Mouse (Mus musculus) left cerebral cortex, adult 18-20 months (tissue): ENCODE data around the gene Gm8765. TPM values are rescaled to one million over a fixed set of nuclear protein-coding genes. Genes with fewer than 3 reads are reported as not detected.
"Not testable (repeated sequence)": the region's sequence is repeated elsewhere in the genome, so short reads cannot be mapped to it uniquely, and the experiment has no call there.

Experiments used
- DNase-seq, 2 experiments: peaks; one replicate each; pipeline ENCODE4 v3.0.0; 2021 to 2022; ENCODE audit warnings: low spot score in 2 of 2, mixed read lengths in 1 of 2
- long read RNA-seq, 2 experiments: library from polyadenylated mRNA; stranded (forward); transcript quantifications; one replicate each; pipeline ENCODE4 v2.0.0; 2021
- microRNA-seq, 2 experiments: library from miRNA; unstranded; fragments of <30 nt; microRNA quantifications; one replicate each; pipeline ENCODE4 v1.2.0; 2021
- total RNA-seq, 2 experiments: library from RNA; stranded (reverse); gene quantifications; 2 replicates each; pipeline ENCODE4 v1.2.3; 2021

Gene Gm8765
- total RNA-seq: not detected
- long read RNA-seq, experiment 1: 0 reads
- long read RNA-seq, experiment 2: 0 reads

DNA sequence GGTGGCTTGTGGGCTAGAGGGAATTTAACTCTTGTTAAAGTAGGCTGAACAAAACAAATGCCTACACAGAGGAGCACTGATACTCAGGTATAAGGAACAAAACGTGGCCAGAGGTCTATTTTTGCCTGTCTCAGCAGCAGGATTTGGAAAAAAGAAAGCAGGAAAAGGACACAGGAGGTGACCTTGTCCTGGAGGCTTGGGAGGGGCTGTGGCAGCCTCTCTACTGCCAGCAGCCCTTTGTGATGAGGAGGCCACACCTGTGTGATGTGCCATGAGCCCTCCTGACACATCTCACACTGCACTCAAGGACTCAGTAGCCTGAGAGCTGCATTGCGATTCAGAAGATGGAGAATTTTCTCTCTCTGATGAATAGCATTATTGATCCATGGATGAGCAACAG is at the start of gene Gm8765:
Gm8765 (plus strand) TSS at position 301 of the 400 bp plus-strand sequence.
- not testable (repeated sequence) for DNase-seq

GRCm38 (mm10) chr13:50648771-50649170 is 49.3 kb upstream of the Gm8765 start:
- DNase-seq: not testable (repeated sequence)

GRCm38 (mm10) chr13:50750282-50750681 is 52.2 kb downstream of the Gm8765 start:
- DNase-seq: not testable (repeated sequence)

GRCm38 (mm10) chr13:50751732-50752131 is 53.6 kb downstream of the Gm8765 start:
- DNase-seq: no peak

- DNase-seq: not testable (repeated sequence)
These were observed 54.8 kb downstream of the Gm8765 start for GRCm38 (mm10) chr13:50752961-50753360.

Small RNAs within 50 kb of the gene (microRNA-seq; reads per million reads assigned to microRNA genes)
- 0 reads per million in 2 experiments for gene Gm23952

Other genes with a start within 250 kb of the Gm8765 start
- not detected for gene Nutm2, start 231.0 kb upstream of the Gm8765 start, total RNA-seq
- gene Gm904, start 55.1 kb upstream of the Gm8765 start, total RNA-seq: not detected